Mouse (Mus musculus): ENCODE data around the gene AF067061. TPM values are rescaled to one million over a fixed set of nuclear protein-coding genes. Genes with fewer than 3 reads are reported as not detected.
"Not testable (repeated sequence)": the region's sequence is repeated elsewhere in the genome, so short reads cannot be mapped to it uniquely, and the experiment has no call there.

Gene AF067061
- polyA plus RNA-seq (2016; fragmentation: Nextera tagmentation; extraction: Ambion mirVana), result not detected in 2 replicates

GRCm38 (mm10) chr13:120262870-120263269 is at the start of gene AF067061:
AF067061 (plus strand) TSS chr13:120263114.
- H3K27me3 ChIP-seq (replicated peaks; ENCODE audit: low read depth, poor library complexity, severe bottlenecking); H3K36me3 ChIP-seq (replicated peaks); H3K27ac ChIP-seq (replicated peaks); H3K4me3 ChIP-seq; H3K9me3 ChIP-seq; DNase-seq (ENCODE audit: low spot score); H3K4me1 ChIP-seq: not testable (repeated sequence)
- 85% methylated on average over 2 of the region's 2 CpGs for WGBS

- H3K4me3 ChIP-seq; H3K36me3 ChIP-seq (replicated peaks); H3K4me1 ChIP-seq; DNase-seq (ENCODE audit: low spot score); H3K27ac ChIP-seq (replicated peaks); H3K27me3 ChIP-seq (replicated peaks; ENCODE audit: low read depth, poor library complexity, severe bottlenecking); H3K9me3 ChIP-seq: not testable (repeated sequence)
- no CpG with 5 or more reads among the region's 2 CpGs for WGBS
Measured at GRCm38 (mm10) chr13:120215847-120216246, 47.1 kb upstream of the AF067061 start, which contains the start of gene Gm21762. Gm21762 (minus strand) TSS chr13:120215947.

GRCm38 (mm10) chr13:120220922-120221321 is 42.0 kb upstream of the AF067061 start:
- H3K4me1 ChIP-seq; DNase-seq (ENCODE audit: low spot score); H3K27ac ChIP-seq (replicated peaks); H3K9me3 ChIP-seq; H3K27me3 ChIP-seq (replicated peaks; ENCODE audit: low read depth, poor library complexity, severe bottlenecking); H3K36me3 ChIP-seq (replicated peaks); H3K4me3 ChIP-seq: not testable (repeated sequence)
- WGBS, result 89% methylated on average over 5 of the region's 5 CpGs

- H3K27ac ChIP-seq (replicated peaks), result not testable (repeated sequence)
Measured at GRCm38 (mm10) chr13:120223012-120223659, 39.8 kb upstream of the AF067061 start.

GRCm38 (mm10) chr13:120231798-120232197 is 31.1 kb upstream of the AF067061 start:
- H3K36me3 ChIP-seq (replicated peaks), result not testable (repeated sequence)

More at GRCm38 (mm10) chr13:120223012-120223659, 39.8 kb upstream of the AF067061 start:
- not testable (repeated sequence) for DNase-seq (ENCODE audit: low spot score); H3K4me1 ChIP-seq; H3K9me3 ChIP-seq; H3K27me3 ChIP-seq (replicated peaks; ENCODE audit: low read depth, poor library complexity, severe bottlenecking); H3K36me3 ChIP-seq (replicated peaks); H3K4me3 ChIP-seq
- WGBS, result 94% methylated on average over 16 of the region's 25 CpGs

GRCm38 (mm10) chr13:120232447-120233049 is 30.4 kb upstream of the AF067061 start:
- H3K4me1 ChIP-seq; H3K36me3 ChIP-seq (replicated peaks); H3K27ac ChIP-seq (replicated peaks); H3K4me3 ChIP-seq; DNase-seq (ENCODE audit: low spot score); H3K27me3 ChIP-seq (replicated peaks; ENCODE audit: low read depth, poor library complexity, severe bottlenecking); H3K9me3 ChIP-seq: not testable (repeated sequence)
- WGBS, result 74% methylated on average over 13 of the region's 25 CpGs

More at GRCm38 (mm10) chr13:120231798-120232197, 31.1 kb upstream of the AF067061 start:
- not testable (repeated sequence) for DNase-seq (ENCODE audit: low spot score); H3K27ac ChIP-seq (replicated peaks); H3K4me1 ChIP-seq; H3K4me3 ChIP-seq; H3K9me3 ChIP-seq; H3K27me3 ChIP-seq (replicated peaks; ENCODE audit: low read depth, poor library complexity, severe bottlenecking)
- 95% methylated on average over 17 of the region's 17 CpGs for WGBS

- H3K4me3 ChIP-seq; H3K36me3 ChIP-seq (replicated peaks); H3K27ac ChIP-seq (replicated peaks); H3K4me1 ChIP-seq; H3K27me3 ChIP-seq (replicated peaks; ENCODE audit: low read depth, poor library complexity, severe bottlenecking); DNase-seq (ENCODE audit: low spot score); H3K9me3 ChIP-seq: not testable (repeated sequence)
Measured at GRCm38 (mm10) chr13:120238811-120239210, 24.1 kb upstream of the AF067061 start, which contains the start of gene Gm21731. Gm21731 (plus strand) TSS chr13:120239111.

- not testable (repeated sequence) for H3K27ac ChIP-seq (replicated peaks); H3K4me3 ChIP-seq; H3K9me3 ChIP-seq; H3K27me3 ChIP-seq (replicated peaks; ENCODE audit: low read depth, poor library complexity, severe bottlenecking); DNase-seq (ENCODE audit: low spot score); H3K4me1 ChIP-seq; H3K36me3 ChIP-seq (replicated peaks)
- 79% methylated on average over 2 of the region's 3 CpGs for WGBS
Measured at GRCm38 (mm10) chr13:120251208-120251924, 11.5 kb upstream of the AF067061 start.

- not testable (repeated sequence) for H3K27me3 ChIP-seq (replicated peaks; ENCODE audit: low read depth, poor library complexity, severe bottlenecking)
Measured at GRCm38 (mm10) chr13:120258817-120259658, 3.9 kb upstream of the AF067061 start.

GRCm38 (mm10) chr13:120259718-120260117 is 3.2 kb upstream of the AF067061 start:
- H3K9me3 ChIP-seq; H3K4me3 ChIP-seq; H3K27ac ChIP-seq (replicated peaks); H3K27me3 ChIP-seq (replicated peaks; ENCODE audit: low read depth, poor library complexity, severe bottlenecking); DNase-seq (ENCODE audit: low spot score); H3K36me3 ChIP-seq (replicated peaks); H3K4me1 ChIP-seq: not testable (repeated sequence)
- WGBS, result 80% methylated on average over 3 of the region's 3 CpGs

More at GRCm38 (mm10) chr13:120258817-120259658, 3.9 kb upstream of the AF067061 start:
- not testable (repeated sequence) for H3K4me1 ChIP-seq; H3K4me3 ChIP-seq; H3K36me3 ChIP-seq (replicated peaks); DNase-seq (ENCODE audit: low spot score); H3K27ac ChIP-seq (replicated peaks); H3K9me3 ChIP-seq
- 88% methylated on average over 3 of the region's 3 CpGs for WGBS

GRCm38 (mm10) chr13:120277837-120278236 is 14.9 kb downstream of the AF067061 start:
- H3K4me1 ChIP-seq; H3K4me3 ChIP-seq; H3K36me3 ChIP-seq (replicated peaks); H3K9me3 ChIP-seq; H3K27ac ChIP-seq (replicated peaks); DNase-seq (ENCODE audit: low spot score); H3K27me3 ChIP-seq (replicated peaks; ENCODE audit: low read depth, poor library complexity, severe bottlenecking): not testable (repeated sequence)
- 28% methylated on average over 2 of the region's 2 CpGs for WGBS

- no peaks in the 10 kb centered on the region for H3K36me3 ChIP-seq (replicated peaks)
- no peaks in the 10 kb centered on the region for H3K4me1 ChIP-seq
- DNase-seq (ENCODE audit: low spot score), result no peak
- H3K9me3 ChIP-seq, result no peaks in the 10 kb centered on the region
- H3K27ac ChIP-seq (replicated peaks), result no peak overlapping the region
- no peaks in the 10 kb centered on the region for H3K27me3 ChIP-seq (replicated peaks; ENCODE audit: low read depth, poor library complexity, severe bottlenecking)
- H3K4me3 ChIP-seq, result no peak overlapping the region
- WGBS, result 92% methylated on average over 9 of the region's 9 CpGs
Measured at GRCm38 (mm10) chr13:120278784-120279183, 15.9 kb downstream of the AF067061 start.
